Mouse (Mus musculus): ENCODE results near the gene Med25. TPM values are rescaled to one million over a fixed set of nuclear protein-coding genes. Genes with fewer than 3 reads are reported as not detected.

Med25 gene
- total RNA-seq, 2 experiments from 2014 or later: 11.3 to 18.0 TPM

Other genes with a start within 250 kb of the Med25 start
- gene Myh14, start 221.9 kb downstream of the Med25 start, total RNA-seq (2015; ENCODE audit: low replicate concordance): not detected in 2 replicates
- gene Myh14, start 221.9 kb downstream of the Med25 start, total RNA-seq (2017; ENCODE audit: low replicate concordance): 0.08 TPM in 1 of 2 replicates, not detected in the other
- gene Izumo2, start 184.0 kb downstream of the Med25 start, total RNA-seq (2015; ENCODE audit: low replicate concordance): not detected in 2 replicates
- not detected in 2 replicates for gene Izumo2, start 184.0 kb downstream of the Med25 start, total RNA-seq (2017; ENCODE audit: low replicate concordance)
- 36.0 and 58.7 TPM in 2 replicates for gene Vrk3, start 144.3 kb downstream of the Med25 start, total RNA-seq (2015; ENCODE audit: low replicate concordance)
- 23.4 and 41.2 TPM in 2 replicates for gene Vrk3, start 144.3 kb downstream of the Med25 start, total RNA-seq (2017; ENCODE audit: low replicate concordance)
- 1.1 and 4.6 TPM in 2 replicates for gene Zfp473, start 141.7 kb downstream of the Med25 start, total RNA-seq (2015; ENCODE audit: low replicate concordance)
- 3.3 and 11.9 TPM in 2 replicates for gene Zfp473, start 141.7 kb downstream of the Med25 start, total RNA-seq (2017; ENCODE audit: low replicate concordance)
- gene Nup62, start 76.6 kb downstream of the Med25 start, total RNA-seq (2015; ENCODE audit: low replicate concordance): 11.7 and 23.4 TPM in 2 replicates
- gene Nup62, start 76.6 kb downstream of the Med25 start, total RNA-seq (2017; ENCODE audit: low replicate concordance): 37.4 and 39.4 TPM in 2 replicates
- 0.72 and 2.1 TPM in 2 replicates for gene Il4i1, start 76.3 kb downstream of the Med25 start, total RNA-seq (2015; ENCODE audit: low replicate concordance)
- 2.6 and 3.1 TPM in 2 replicates for gene Il4i1, start 76.3 kb downstream of the Med25 start, total RNA-seq (2017; ENCODE audit: low replicate concordance)
- gene Atf5, start 76.1 kb downstream of the Med25 start, total RNA-seq (2015; ENCODE audit: low replicate concordance): 3.4 TPM in 1 of 2 replicates, not detected in the other
- 2.1 and 2.8 TPM in 2 replicates for gene Atf5, start 76.1 kb downstream of the Med25 start, total RNA-seq (2017; ENCODE audit: low replicate concordance)
- gene Akt1s1, start 43.7 kb downstream of the Med25 start, total RNA-seq (2015; ENCODE audit: low replicate concordance): 1.8 and 3.8 TPM in 2 replicates
- 3.7 and 27.8 TPM in 2 replicates for gene Akt1s1, start 43.7 kb downstream of the Med25 start, total RNA-seq (2017; ENCODE audit: low replicate concordance)
- 6.8 and 58.3 TPM in 2 replicates for gene Tbc1d17, start 43.6 kb downstream of the Med25 start, total RNA-seq (2015; ENCODE audit: low replicate concordance)
- 18.0 and 35.8 TPM in 2 replicates for gene Tbc1d17, start 43.6 kb downstream of the Med25 start, total RNA-seq (2017; ENCODE audit: low replicate concordance)
- 29.6 and 36.0 TPM in 2 replicates for gene Pnkp, start 35.6 kb downstream of the Med25 start, total RNA-seq (2015; ENCODE audit: low replicate concordance)
- 30.9 and 58.2 TPM in 2 replicates for gene Pnkp, start 35.6 kb downstream of the Med25 start, total RNA-seq (2017; ENCODE audit: low replicate concordance)
- 16.9 and 18.4 TPM in 2 replicates for gene Ptov1, start 22.9 kb downstream of the Med25 start, total RNA-seq (2015; ENCODE audit: low replicate concordance)
- gene Ptov1, start 22.9 kb downstream of the Med25 start, total RNA-seq (2017; ENCODE audit: low replicate concordance): 1.8 and 4.8 TPM in 2 replicates
- 2.5 and 6.5 TPM in 2 replicates for gene Fuz, start 3.4 kb upstream of the Med25 start, total RNA-seq (2015; ENCODE audit: low replicate concordance)
- gene Fuz, start 3.4 kb upstream of the Med25 start, total RNA-seq (2017; ENCODE audit: low replicate concordance): 4.5 and 6.7 TPM in 2 replicates
- gene Ap2a1, start 36.8 kb upstream of the Med25 start, total RNA-seq (2015; ENCODE audit: low replicate concordance): 93.0 and 93.9 TPM in 2 replicates
- 46.2 and 74.2 TPM in 2 replicates for gene Ap2a1, start 36.8 kb upstream of the Med25 start, total RNA-seq (2017; ENCODE audit: low replicate concordance)
- not detected in 2 replicates for gene Tsks, start 50.5 kb upstream of the Med25 start, total RNA-seq (2015; ENCODE audit: low replicate concordance)
- gene Tsks, start 50.5 kb upstream of the Med25 start, total RNA-seq (2017; ENCODE audit: low replicate concordance): not detected in 2 replicates
- gene Cpt1c, start 82.1 kb upstream of the Med25 start, total RNA-seq (2015; ENCODE audit: low replicate concordance): 1.1 TPM in 1 of 2 replicates, not detected in the other
- 1.7 TPM in 1 of 2 replicates, not detected in the other for gene Cpt1c, start 82.1 kb upstream of the Med25 start, total RNA-seq (2017; ENCODE audit: low replicate concordance)
- 17.3 and 28.9 TPM in 2 replicates for gene Prmt1, start 93.9 kb upstream of the Med25 start, total RNA-seq (2015; ENCODE audit: low replicate concordance)
- gene Prmt1, start 93.9 kb upstream of the Med25 start, total RNA-seq (2017; ENCODE audit: low replicate concordance): 2.3 and 25.4 TPM in 2 replicates
- 50.7 and 80.7 TPM in 2 replicates for gene Irf3, start 104.9 kb upstream of the Med25 start, total RNA-seq (2015; ENCODE audit: low replicate concordance)
- gene Irf3, start 104.9 kb upstream of the Med25 start, total RNA-seq (2017; ENCODE audit: low replicate concordance): 44.2 and 62.0 TPM in 2 replicates
- gene Bcl2l12, start 106.0 kb upstream of the Med25 start, total RNA-seq (2015; ENCODE audit: low replicate concordance): 6.3 and 10.1 TPM in 2 replicates
- gene Bcl2l12, start 106.0 kb upstream of the Med25 start, total RNA-seq (2017; ENCODE audit: low replicate concordance): 3.6 and 8.7 TPM in 2 replicates
- 20.9 and 30.2 TPM in 2 replicates for gene Scaf1, start 123.7 kb upstream of the Med25 start, total RNA-seq (2015; ENCODE audit: low replicate concordance)
- 15.8 and 31.6 TPM in 2 replicates for gene Scaf1, start 123.7 kb upstream of the Med25 start, total RNA-seq (2017; ENCODE audit: low replicate concordance)
- gene Rras, start 125.2 kb upstream of the Med25 start, total RNA-seq (2015; ENCODE audit: low replicate concordance): 15.9 and 24.1 TPM in 2 replicates
- 0.90 TPM in 1 of 2 replicates, not detected in the other for gene Rras, start 125.2 kb upstream of the Med25 start, total RNA-seq (2017; ENCODE audit: low replicate concordance)
- gene Prr12, start 160.2 kb upstream of the Med25 start, total RNA-seq (2015; ENCODE audit: low replicate concordance): 3.6 and 6.7 TPM in 2 replicates
- 0.13 and 0.23 TPM in 2 replicates for gene Prr12, start 160.2 kb upstream of the Med25 start, total RNA-seq (2017; ENCODE audit: low replicate concordance)
- 24.5 and 30.6 TPM in 2 replicates for gene Nosip, start 169.7 kb upstream of the Med25 start, total RNA-seq (2015; ENCODE audit: low replicate concordance)
- gene Nosip, start 169.7 kb upstream of the Med25 start, total RNA-seq (2017; ENCODE audit: low replicate concordance): 32.7 and 54.0 TPM in 2 replicates
- gene Prrg2, start 170.0 kb upstream of the Med25 start, total RNA-seq (2015; ENCODE audit: low replicate concordance): 2.9 and 8.8 TPM in 2 replicates
- 0.91 and 6.8 TPM in 2 replicates for gene Prrg2, start 170.0 kb upstream of the Med25 start, total RNA-seq (2017; ENCODE audit: low replicate concordance)
- gene Rcn3, start 199.5 kb upstream of the Med25 start, total RNA-seq (2015; ENCODE audit: low replicate concordance): 1.1 and 8.8 TPM in 2 replicates
- 1.9 and 4.0 TPM in 2 replicates for gene Rcn3, start 199.5 kb upstream of the Med25 start, total RNA-seq (2017; ENCODE audit: low replicate concordance)
- gene Fcgrt, start 211.1 kb upstream of the Med25 start, total RNA-seq (2015; ENCODE audit: low replicate concordance): 10.5 TPM in 2 replicates
- gene Fcgrt, start 211.1 kb upstream of the Med25 start, total RNA-seq (2017; ENCODE audit: low replicate concordance): 8.3 and 9.7 TPM in 2 replicates
- gene Rps11, start 231.7 kb upstream of the Med25 start, total RNA-seq (2015; ENCODE audit: low replicate concordance): 694 and 736 TPM in 2 replicates
- 189 and 313 TPM in 2 replicates for gene Rps11, start 231.7 kb upstream of the Med25 start, total RNA-seq (2017; ENCODE audit: low replicate concordance)
- gene Rpl13a, start 236.0 kb upstream of the Med25 start, total RNA-seq (2015; ENCODE audit: low replicate concordance): 918 and 1,040 TPM in 2 replicates
- gene Rpl13a, start 236.0 kb upstream of the Med25 start, total RNA-seq (2017; ENCODE audit: low replicate concordance): 765 and 800 TPM in 2 replicates
- not detected in 2 replicates for gene Gm45713, start 243.5 kb upstream of the Med25 start, total RNA-seq (2015; ENCODE audit: low replicate concordance)
- gene Gm45713, start 243.5 kb upstream of the Med25 start, total RNA-seq (2017; ENCODE audit: low replicate concordance): 0.98 and 2.3 TPM in 2 replicates
- 3.6 and 17.2 TPM in 2 replicates for gene Flt3l, start 243.7 kb upstream of the Med25 start, total RNA-seq (2015; ENCODE audit: low replicate concordance)
- gene Flt3l, start 243.7 kb upstream of the Med25 start, total RNA-seq (2017; ENCODE audit: low replicate concordance): 0.23 and 4.5 TPM in 2 replicates